ENCODE assay signal across 24 mouse cellular contexts in the genomic region with DNA sequence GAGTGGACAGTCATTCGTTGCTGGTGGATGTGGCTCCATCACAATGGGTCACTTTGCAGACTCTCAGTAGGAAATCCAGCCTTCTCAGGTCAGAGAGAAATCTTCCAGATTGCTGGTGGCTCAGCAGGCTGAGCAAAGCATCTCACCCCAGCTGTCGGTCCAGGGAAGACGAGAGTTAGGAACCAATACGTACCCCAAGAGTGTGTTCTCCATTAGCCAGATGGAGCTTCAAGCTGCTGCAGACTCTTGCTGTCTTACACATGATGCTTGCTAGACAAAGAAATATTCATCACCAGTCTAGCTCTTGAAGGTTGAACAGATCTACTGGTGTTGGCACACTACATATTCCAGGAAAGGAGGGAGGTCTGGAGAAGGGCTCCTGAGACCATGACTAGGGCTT.
DNase-seq lines count a peak whose midpoint lies in the region; ATAC-seq lines count a peak whose summit lies in the region.
"Had no signal": no experiment of that assay in that cellular context is flagged by ENCODE, and none has a peak within 500 bp of the region (broad histone marks: within the 10 kb centered on the region; RNA-seq: fewer than 3 reads in every experiment).

No protein-coding gene starts in this region.

- H3K36me3 ChIP-seq in hindbrain, embryonic 10.5 days: no peaks in the 10 kb centered on the region
- no peaks in the 10 kb centered on the region for H3K36me3 ChIP-seq in hindbrain, embryonic 16.5 days (ENCODE audit: control insufficient read depth, insufficient read depth, low read length)
- H3K36me3 ChIP-seq in heart, embryonic 12.5 days: no peaks in the 10 kb centered on the region
- H3K36me3 ChIP-seq: forebrain, embryonic 10.5 days; G1E; heart, embryonic 13.5 days; hindbrain, embryonic 12.5 days; hindbrain, embryonic 15.5 days had no signal

- no peak overlapping the region for H3K9ac ChIP-seq in hindbrain, embryonic 16.5 days (ENCODE audit: low read depth, low read length)
- no peak overlapping the region for H3K9ac ChIP-seq in heart, embryonic 12.5 days
- H3K9ac ChIP-seq: heart, embryonic 13.5 days; hindbrain, embryonic 12.5 days; hindbrain, embryonic 15.5 days had no signal

- H3K4me3 ChIP-seq in hindbrain, embryonic 10.5 days: no peak overlapping the region
- H3K4me3 ChIP-seq in hindbrain, embryonic 16.5 days (ENCODE audit: low read length): no peak overlapping the region
- H3K4me3 ChIP-seq in heart, embryonic 12.5 days: no peak overlapping the region
- H3K4me3 ChIP-seq: forebrain, embryonic 10.5 days; heart, embryonic 13.5 days; hindbrain, embryonic 12.5 days; hindbrain, embryonic 15.5 days had no signal

- H3K4me2 ChIP-seq in hindbrain, embryonic 16.5 days (ENCODE audit: low read length): no peak overlapping the region
- no peak overlapping the region for H3K4me2 ChIP-seq in heart, embryonic 12.5 days
- H3K4me2 ChIP-seq: heart, embryonic 13.5 days; hindbrain, embryonic 12.5 days; hindbrain, embryonic 15.5 days had no signal

- H3K4me1 ChIP-seq in hindbrain, embryonic 10.5 days (replicated peaks): peaks cover 15% of the 10 kb centered on the region
- H3K4me1 ChIP-seq in hindbrain, embryonic 16.5 days (ENCODE audit: control insufficient read depth, insufficient read depth, low read depth, low read length): no peaks in the 10 kb centered on the region
- H3K4me1 ChIP-seq in heart, embryonic 12.5 days (replicated peaks): no peaks in the 10 kb centered on the region
- H3K4me1 ChIP-seq: heart, embryonic 13.5 days; hindbrain, embryonic 15.5 days had no signal

- H3K27ac ChIP-seq in hindbrain, embryonic 10.5 days: peak overlapping the region; percentile 64; the same call in 1 of the 2 replicates
- no peak overlapping the region for H3K27ac ChIP-seq in hindbrain, embryonic 16.5 days (ENCODE audit: low read depth, low read length)
- no peak overlapping the region for H3K27ac ChIP-seq in heart, embryonic 12.5 days (ENCODE audit: poor library complexity, severe bottlenecking)
- H3K27ac ChIP-seq: forebrain, embryonic 10.5 days; heart, embryonic 13.5 days; hindbrain, embryonic 12.5 days; hindbrain, embryonic 15.5 days had no signal

- H3K9me3 ChIP-seq in hindbrain, embryonic 10.5 days: no peaks in the 10 kb centered on the region
- no peaks in the 10 kb centered on the region for H3K9me3 ChIP-seq in hindbrain, embryonic 16.5 days (ENCODE audit: control insufficient read depth, low read length)
- H3K9me3 ChIP-seq in heart, embryonic 12.5 days (replicated peaks): no peaks in the 10 kb centered on the region
- H3K9me3 ChIP-seq: forebrain, embryonic 10.5 days; heart, embryonic 13.5 days; hindbrain, embryonic 12.5 days; hindbrain, embryonic 15.5 days had no signal

- WGBS in hindbrain, embryonic 10.5 days: 83% methylated on average over 4 of the region's 4 CpGs
- 80% methylated on average over 4 of the region's 4 CpGs for WGBS in hindbrain, embryonic 16.5 days
- WGBS in heart, embryonic 12.5 days: 86% methylated on average over 4 of the region's 4 CpGs

- ATAC-seq in hindbrain, embryonic 16.5 days: no peak
- no peak for ATAC-seq in heart, embryonic 12.5 days (ENCODE audit: insufficient number of reproducible peaks, low FRiP score)
- ATAC-seq: forebrain, embryonic 14.5 days; Patski had no signal

- H3K27me3 ChIP-seq in hindbrain, embryonic 10.5 days (ENCODE audit: insufficient read depth, poor library complexity, severe bottlenecking): no peaks in the 10 kb centered on the region
- H3K27me3 ChIP-seq in hindbrain, embryonic 16.5 days (replicated peaks; ENCODE audit: control insufficient read depth, insufficient read depth, low read length): no peaks in the 10 kb centered on the region
- H3K27me3 ChIP-seq in heart, embryonic 12.5 days (replicated peaks): no peaks in the 10 kb centered on the region
- H3K27me3 ChIP-seq: CH12.LX; heart, embryonic 13.5 days; hindbrain, embryonic 12.5 days; hindbrain, embryonic 15.5 days; Patski had no signal

- DNase-seq in hindbrain, embryonic 10.5 days (ENCODE audit: low spot score): no peak
- peak; percentile 44 to 48 for DNase-seq in layer of hippocampus, adult 8-10 months (ENCODE audit: low spot score in 2 of 2)
- DNase-seq in layer of hippocampus, postnatal 25 days (ENCODE audit: extremely low spot score in 1 of 2, low spot score in 1 of 2): no peak
- peak; percentile 49 for DNase-seq in brain, adult 2 months (ENCODE audit: low read depth, low spot score)
- peak; percentile 20 to 25 for DNase-seq in layer of hippocampus, postnatal 36 days
- DNase-seq: adrenal gland, postnatal 10 days; B cell, adult 2 months; cerebellum, adult 18-20 months; cerebellum, adult 9-10 months; cerebellum, postnatal 14 days; gastrocnemius, postnatal 25 days; heart, adult 18-20 months; heart, postnatal 14 days; heart, postnatal 4 days had no signal

Comparison
In these comparisons a context has a peak if more than half of its experiments do, and no peak if none do; other contexts are left out.
1. DNase-seq: peak in layer of hippocampus, adult 8-10 months (2 of 2), brain, adult 2 months (single experiment) and layer of hippocampus, postnatal 36 days (2 of 2); none in hindbrain, embryonic 10.5 days (single experiment) and layer of hippocampus, postnatal 25 days (0 of 2).